Mouse (Mus musculus) ES-CJ7 (cell line): ENCODE results near the gene Afap1l2.
A peak's percentile ranks its signal among the peaks of the same experiment; 100 is the strongest.

Source experiments
- DNase-seq: peaks from one replicate; pipeline ENCODE4 v3.0.0; 2011; ENCODE audit warnings: low read depth, low spot score

Gene Afap1l2

GRCm38 (mm10) chr19:56976515-56976914, 31.5 kb downstream of the Afap1l2 start:
- no peak for DNase-seq

- DNase-seq = no peak
These were observed 32.5 kb downstream of the Afap1l2 start for GRCm38 (mm10) chr19:56975502-56975901.

DNA sequence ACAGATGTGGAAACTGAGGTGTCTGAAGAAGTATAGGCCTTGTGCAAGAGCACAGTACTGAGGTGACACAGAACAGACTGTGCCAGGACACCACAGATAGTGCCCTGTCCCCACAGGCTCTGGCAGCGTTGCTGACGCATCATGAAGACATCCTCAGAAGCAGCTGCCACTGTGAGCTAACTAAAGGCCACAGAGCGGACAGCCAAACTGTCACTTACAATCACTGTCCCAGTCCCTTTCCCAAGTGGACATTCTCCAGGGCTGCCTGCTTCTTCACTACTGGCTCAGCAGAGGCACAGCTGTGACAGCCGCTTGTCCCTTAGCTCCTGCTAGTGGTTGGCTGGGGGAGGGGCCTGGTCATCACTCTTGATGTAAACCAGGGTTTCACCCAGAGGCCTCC, 33.9 kb downstream of the Afap1l2 start:
- no peak for DNase-seq

DNA sequence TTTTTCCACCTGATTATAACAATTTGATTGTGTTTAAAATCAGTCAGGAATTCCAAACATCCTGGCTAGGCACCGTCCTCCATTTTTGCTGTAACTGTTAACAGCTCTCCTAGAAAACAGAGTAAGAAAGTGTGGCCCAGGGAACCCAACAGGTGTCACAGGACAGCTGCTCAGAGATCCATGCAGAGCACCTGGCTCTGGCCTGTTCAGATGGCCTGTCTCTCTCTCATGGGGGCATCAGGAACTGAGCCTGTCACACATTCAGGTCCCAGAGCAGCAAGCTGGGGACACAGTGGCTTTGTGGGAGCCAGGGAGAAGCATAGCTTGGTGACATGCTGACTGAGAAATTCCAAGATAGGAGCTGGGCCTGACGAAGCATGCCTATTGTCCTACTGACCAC, 35.3 kb downstream of the Afap1l2 start:
- DNase-seq = no peak

- DNase-seq = no peak
These were observed 36.7 kb downstream of the Afap1l2 start for GRCm38 (mm10) chr19:56971347-56971746.

DNA sequence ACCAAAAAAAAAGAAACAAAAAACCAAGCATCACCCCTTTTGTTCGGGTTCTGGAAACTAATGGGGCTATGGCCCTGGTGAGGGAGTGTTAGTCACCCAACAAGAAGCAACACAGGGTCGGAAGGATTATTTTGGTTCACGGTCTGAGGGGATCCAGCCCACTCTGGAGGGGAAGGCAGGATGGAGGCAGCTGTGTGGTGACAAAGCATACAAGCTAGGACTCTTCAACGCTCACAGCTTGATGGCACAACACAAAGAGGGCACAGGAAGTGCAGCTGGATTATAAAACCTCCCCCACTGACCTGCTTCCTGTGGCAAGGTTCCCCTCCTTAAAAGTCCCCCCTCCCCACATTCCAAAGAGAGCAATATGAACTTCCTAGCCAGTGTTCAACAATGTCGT, 44.2 kb downstream of the Afap1l2 start:
- DNase-seq = peak; percentile 8

DNA sequence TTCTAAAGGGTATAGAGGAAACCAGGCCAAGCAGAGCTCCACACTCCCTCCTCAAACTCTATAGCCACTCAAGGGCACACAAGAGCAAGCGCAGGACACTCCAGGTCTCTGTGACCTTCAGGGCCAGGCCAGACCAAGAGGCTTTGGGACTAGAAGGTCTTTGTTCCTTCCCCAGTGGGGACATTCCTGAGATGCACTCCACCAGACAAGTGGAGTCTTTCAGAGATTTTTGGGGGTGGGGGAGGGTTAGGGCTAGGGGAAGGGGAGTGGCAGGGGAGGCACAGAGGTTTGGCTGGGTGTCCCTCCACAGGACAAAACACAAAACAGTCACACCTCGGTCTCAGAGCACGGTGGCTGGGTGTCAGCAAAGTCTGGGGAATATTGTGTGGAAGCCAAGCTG, 48.4 kb downstream of the Afap1l2 start:
- DNase-seq = no peak

- no peak for DNase-seq
These were observed 49.0 kb downstream of the Afap1l2 start for GRCm38 (mm10) chr19:56959057-56959456.

DNA sequence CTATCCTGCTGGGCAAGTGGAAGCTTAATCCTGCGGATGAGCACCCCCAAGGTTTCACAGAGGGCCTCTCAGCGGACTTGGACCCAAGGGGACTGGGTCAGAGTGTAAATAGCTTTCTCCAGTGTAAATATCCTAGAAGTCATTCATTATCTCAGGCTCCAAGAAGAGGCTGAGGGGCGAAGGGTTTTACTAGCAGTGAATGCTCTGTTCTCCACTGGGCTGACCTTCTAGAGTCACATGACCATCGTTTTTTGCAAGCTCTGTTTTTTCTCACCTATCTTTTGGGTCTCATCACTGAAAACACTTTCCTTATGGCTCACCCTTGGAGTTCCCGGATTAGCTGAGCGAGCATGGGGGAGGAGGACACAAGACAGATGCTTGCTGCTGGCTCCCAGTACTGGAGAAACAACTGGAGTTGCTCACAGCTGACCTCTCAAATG, 49.4 kb downstream of the Afap1l2 start:
- DNase-seq = no peak

DNA sequence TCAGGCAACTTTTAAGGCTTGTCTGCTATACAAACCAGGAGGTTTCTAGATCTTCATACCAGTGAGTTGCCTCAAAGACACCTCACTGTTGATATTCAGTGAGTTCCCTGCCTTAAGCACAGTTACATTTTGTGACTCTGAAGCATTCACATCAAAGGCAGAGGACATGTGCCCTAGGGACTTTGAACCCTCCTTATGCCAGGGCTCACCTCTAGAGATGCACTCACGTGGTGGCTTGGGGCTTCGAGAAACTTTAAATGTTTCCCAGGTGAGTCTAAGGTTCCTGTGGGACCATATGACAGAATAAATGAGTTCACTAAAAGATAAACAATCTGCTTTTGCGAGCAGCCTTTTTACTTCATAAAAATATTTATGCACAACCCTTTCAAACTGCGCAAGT, 50.0 kb downstream of the Afap1l2 start:
- DNase-seq = no peak

GRCm38 (mm10) chr19:56955568-56956513, 52.2 kb downstream of the Afap1l2 start:
- no peak for DNase-seq

GRCm38 (mm10) chr19:56954857-56955256, 53.2 kb downstream of the Afap1l2 start:
- DNase-seq = no peak

DNA sequence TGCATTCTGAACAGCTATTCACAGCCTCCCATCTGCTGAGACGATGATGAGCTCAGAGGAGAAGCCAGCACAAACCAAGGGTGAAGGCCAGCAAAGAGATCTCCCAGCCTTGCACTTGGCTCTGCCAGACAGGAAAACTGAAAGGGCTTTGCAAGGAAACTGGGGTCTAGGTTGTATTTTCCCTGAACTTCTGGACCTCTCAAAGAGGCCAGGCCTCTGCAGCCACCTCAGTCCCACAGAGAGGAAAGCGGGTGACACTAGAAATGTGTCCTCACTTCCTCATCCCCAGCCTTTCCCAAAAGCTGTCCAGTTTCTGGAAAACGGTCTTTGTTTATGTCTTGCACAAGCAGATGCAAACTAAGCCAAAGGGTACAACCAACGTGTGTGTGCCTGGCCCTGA, 54.2 kb downstream of the Afap1l2 start:
- DNase-seq = no peak

- no peak for DNase-seq
These were observed 57.2 kb downstream of the Afap1l2 start for GRCm38 (mm10) chr19:56950818-56951217.

DNA sequence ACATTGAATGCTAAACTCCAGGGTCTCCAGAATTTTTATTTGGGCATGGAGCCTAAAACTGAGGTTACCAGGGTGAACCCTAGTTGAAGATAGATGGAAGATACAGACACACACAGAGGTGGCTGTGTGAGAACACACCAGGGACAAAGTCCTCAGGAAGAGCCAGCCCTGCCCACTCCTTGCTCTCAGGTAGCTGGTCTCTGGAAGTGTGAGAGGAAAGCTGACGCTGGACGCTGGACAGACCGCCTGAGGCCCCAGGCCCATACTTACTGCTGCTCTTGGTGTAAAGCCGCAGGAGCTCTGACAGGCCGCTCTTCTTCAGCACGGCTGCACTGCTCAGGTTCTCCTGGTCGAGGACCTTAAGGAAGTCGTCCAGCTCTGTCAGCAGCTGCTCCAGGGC, 58.2 kb downstream of the Afap1l2 start:
- no peak for DNase-seq

DNA sequence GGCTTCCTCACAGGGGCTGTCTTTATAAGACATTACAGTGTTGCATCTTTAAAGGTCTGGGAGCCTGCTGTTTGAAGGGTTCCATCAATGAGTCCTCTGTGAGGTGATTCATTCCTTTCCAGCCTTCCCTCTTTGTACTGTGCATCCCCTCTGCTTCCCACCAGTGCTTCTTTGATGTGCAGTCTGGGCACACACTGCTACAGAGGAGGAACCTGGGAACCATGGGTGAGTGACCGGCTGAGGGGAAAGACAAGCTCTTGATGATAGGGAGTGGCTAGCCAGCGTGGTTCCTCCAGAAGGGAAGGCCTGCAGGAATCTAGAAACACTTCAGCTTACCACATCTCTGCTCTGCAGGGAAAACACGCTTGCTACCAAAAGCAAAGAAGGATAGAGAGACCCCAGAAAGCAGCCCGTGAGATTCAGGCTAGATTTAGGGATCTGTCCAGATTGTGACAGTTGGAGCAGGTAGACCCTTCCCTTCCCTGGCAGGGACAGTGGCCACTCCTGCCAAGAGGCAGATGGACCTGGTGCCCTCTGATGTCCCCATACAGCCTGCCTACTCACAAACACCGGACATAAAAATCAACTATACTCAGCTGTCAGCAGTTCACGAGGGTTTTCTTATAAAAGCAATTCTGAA, 59.9 kb downstream of the Afap1l2 start:
- no peak for DNase-seq

- no peak for DNase-seq
These were observed 61.3 kb downstream of the Afap1l2 start for GRCm38 (mm10) chr19:56946727-56947126.

DNA sequence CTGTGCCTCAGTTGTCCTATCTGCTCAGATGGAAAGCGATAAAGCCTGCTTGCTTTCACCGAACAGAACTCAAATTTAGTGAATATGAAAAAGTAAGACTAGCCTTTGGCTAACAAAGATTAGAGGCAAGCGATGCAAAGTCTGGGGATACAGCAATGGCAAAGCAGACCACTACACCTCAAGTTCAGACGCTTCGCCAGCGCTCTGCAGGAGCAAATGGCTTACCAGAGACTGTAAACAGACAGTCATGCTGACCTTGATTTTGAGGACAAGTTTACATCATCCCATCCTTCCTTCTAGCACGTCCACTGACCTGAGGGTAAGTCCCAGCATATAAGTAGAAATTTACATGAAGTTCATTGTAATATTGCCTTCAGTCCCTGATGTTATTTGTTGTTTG, 61.8 kb downstream of the Afap1l2 start:
- no peak for DNase-seq

DNA sequence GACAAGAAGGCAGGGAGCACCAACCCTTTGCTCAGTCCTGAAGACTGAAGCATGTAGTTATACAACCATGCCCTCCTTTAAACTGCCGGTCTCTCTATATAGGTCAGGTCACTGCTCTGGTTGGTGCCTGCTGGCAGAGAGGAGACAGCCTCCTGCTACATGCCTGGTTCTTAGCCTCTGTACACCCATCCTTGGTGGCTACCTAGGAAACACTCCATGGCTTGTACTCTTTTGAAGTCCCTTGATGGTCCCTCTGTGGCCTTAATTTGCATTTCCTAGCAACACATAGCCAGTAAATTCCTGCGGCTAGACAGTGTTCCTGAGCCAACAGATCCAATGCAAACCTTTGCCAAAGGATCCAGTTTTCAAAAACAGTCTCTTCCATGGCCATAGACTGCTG, 62.4 kb downstream of the Afap1l2 start:
- no peak for DNase-seq

- peak; percentile 22 for DNase-seq
These were observed 63.2 kb downstream of the Afap1l2 start for GRCm38 (mm10) chr19:56944826-56945225.

DNA sequence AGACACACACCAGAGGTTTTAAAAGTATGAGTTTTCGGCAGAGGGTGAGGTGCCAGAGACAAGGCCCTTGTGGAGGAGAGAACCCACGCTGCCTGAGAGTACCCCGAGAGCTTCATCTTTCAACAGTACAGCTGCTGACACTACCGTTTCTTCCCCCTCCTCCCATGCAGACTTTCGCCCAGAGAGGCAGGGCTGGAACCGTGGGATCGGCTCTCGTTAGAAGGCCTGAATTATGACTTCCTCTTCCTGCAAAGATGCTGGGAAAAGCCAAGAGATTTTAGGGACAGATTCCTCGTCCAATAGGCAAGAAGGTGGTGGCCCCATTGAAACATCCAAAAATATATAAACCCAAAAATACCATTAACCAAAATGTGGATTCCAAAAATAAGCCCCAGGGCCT, 63.8 kb downstream of the Afap1l2 start:
- no peak for DNase-seq

DNA sequence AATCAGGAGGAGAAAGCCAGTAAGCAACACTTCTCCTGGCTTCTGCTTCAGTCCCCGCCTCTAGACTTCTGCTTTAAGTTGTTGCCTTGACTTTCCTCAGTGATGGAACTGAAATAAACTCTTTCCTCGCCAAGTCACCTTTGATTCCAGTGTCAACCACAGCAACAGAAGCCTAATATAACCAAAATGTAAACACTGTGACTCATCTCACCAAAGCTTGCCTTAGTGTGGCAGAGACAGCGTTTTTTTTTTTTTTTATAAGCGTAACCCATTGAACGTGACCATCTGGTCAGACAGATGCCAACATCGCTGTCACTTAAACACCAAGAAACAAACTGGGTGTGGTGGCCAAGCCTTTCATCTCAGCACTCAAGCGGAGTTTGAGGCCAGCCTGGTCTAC, 65.8 kb downstream of the Afap1l2 start:
- no peak for DNase-seq

DNA sequence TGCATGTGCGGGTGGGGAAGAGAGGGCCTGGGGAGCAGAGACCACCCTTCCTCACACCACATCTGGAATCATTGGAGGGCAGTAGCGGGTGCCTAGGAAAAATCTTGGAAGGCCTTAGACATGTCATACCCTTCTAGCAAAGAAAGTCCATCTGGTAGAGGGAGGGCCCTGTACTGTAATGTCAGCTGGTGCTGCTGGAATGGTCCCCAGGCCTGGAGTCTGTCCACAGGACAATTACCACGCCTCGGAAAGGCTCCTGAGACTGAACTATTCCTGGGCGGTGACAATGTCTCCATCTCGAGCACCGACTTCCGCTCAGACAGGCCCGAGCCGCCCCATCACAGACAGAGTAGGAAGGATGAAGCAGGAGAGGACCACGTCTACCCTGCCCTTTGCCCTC, 67.5 kb downstream of the Afap1l2 start:
- DNase-seq = no peak
